Mouse (Mus musculus) Patski (cell line): ENCODE measurements around the gene Snx20. TPM values are rescaled to one million over a fixed set of nuclear protein-coding genes. Genes with fewer than 3 reads are reported as not detected.

Experiments used
- ATAC-seq: fragments of 100-300 bp; one replicate; pipeline ENCODE4 v1.8.0; 2021
- CTCF ChIA-PET: fragments of 350-600 bp; sonication (Branson Sonifier 250); formaldehyde crosslinking; loops from one replicate; lab custom pipeline; 2022; ENCODE audit warnings: inconsistent platforms; lab: Charles Lee
- POLR2A ChIA-PET: fragments of 350-600 bp; sonication (Branson Sonifier 250); formaldehyde crosslinking; loops from one replicate; lab custom pipeline; 2022; ENCODE audit warnings: antibody characterized with exemption, inconsistent platforms; lab: Charles Lee
- DNase-seq: peaks from one replicate; pipeline ENCODE4 v3.0.0-alpha.2; 2011; ENCODE audit warnings: low read depth, low spot score
- H3K27me3 ChIP-seq: fragments of 371-371 bp; one replicate; pipeline ENCODE4 v1.5.1; 2021
- CTCF ChIP-seq: fragments of 100-300 bp; IDR thresholded peaks from one replicate; pipeline ENCODE4 v1.5.1; 2021
- in situ Hi-C: fragments of 300-500 bp; cut with MboI; formaldehyde crosslinking; loops from 3 replicates; pipeline ENCODE4 v1.11.1; 2018; ENCODE audit warnings: low pct_unique_long_range_greater_than_20kb, mixed read lengths
- polyA plus RNA-seq: library from polyadenylated mRNA; unstranded; gene quantifications from one replicate; pipeline ENCODE4 v1.2.3, GENCODE M21; 2021

Gene Snx20
- polyA plus RNA-seq, 1 experiment from 2014 or later: 0.03 TPM

DNA sequence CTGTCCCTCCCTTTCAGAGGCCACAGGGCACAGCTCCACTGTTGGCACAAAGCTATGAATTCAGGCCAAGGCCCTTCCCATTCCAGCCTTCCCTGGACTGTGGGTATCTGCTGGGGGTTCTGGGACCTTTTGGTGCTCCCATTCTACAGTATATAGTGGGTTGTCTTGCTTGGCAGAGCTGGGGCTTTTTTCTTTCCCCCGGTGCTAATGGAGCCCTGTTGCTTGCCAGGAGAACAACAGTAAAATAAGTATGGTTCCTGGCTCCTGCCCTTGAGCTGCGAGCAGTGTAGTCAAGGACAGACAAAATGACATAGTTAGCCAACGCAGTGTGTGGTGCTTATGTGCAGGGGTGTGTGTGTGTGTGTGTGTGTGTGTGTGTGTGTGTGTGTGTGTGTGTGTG lies 52.1 kb downstream of the Snx20 start:
- DNase-seq (no peak), ATAC-seq (no peak)
- ChIA-PET CTCF (no interaction called here), POLR2A (interaction anchor here (1.3 kb wide), 1 partner anchor 13 kb away, joined by 3 read pairs; no protein-coding TSS in a partner anchor)
- in situ Hi-C loops: no loop called here
- no peak for TF ChIP-seq CTCF
- H3K27me3 ChIP-seq: no peaks in the 10 kb centered on the region

GRCm38 (mm10) chr8:88580785-88581184 lies 55.1 kb downstream of the Snx20 start:
- H3K27me3 ChIP-seq: no peaks in the 10 kb centered on the region
- CTCF ChIA-PET: no interaction called here
- DNase-seq (no peak), ATAC-seq (no peak)
- in situ Hi-C loops: no loop called here
- POLR2A ChIA-PET: no interaction called here
- TF ChIP-seq CTCF: no peak

DNA sequence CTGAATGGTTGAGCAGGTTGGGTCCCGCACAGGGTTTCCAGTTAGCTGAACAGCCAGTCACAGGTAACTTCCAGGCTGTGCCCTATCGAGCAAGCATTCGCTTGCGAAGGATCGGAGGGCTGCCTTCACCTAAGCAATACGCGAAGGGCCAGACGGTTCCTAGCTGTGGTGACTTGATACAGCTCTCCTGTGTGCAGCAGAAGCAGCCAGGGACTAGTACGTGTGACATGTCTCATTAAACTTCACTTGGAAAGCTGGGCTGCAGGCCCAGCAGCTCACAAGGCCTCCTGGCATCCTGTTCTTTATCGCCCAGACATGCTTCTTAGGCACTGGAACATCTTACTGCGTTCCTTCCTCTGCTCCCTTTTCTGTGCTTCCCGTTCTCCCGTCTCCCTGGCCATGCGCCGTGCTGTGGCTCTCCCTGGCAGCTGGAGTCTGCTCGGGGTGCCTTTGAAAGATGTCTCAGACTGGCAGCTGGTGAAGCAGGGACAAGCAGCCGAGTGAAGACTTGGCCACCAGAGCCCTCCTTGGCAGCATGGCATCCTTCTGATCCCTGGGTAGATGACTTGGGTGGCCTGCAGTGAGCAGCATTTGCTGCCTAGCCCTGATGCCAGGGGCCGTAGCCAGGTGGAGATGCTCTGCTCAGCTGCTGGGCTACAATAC lies 56.1 kb downstream of the Snx20 start:
- ChIA-PET POLR2A (no interaction called here), CTCF (no interaction called here)
- no peak for TF ChIP-seq CTCF
- in situ Hi-C loops: no loop called here
- DNase-seq (no peak), ATAC-seq (no peak)
- no peaks in the 10 kb centered on the region for H3K27me3 ChIP-seq

DNA sequence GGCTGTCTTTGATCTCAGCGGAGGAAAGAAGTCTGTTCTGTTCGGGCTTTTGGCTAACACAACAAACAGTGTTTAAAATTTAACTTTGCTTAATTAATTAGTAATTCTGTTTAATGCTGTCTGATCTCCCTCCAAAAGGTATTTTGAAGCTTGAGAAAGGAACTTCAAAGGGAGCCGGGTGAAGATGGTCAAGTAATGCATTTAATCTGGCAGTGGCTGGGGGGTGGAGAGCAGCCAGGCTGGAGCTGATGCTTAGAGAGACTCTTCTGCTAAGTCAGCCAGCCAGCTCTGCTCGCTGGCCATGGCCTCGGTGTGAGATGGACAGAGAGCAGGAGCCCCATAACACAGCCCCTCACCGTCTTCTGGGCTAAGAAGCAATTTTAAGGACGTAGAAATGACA lies 56.7 kb downstream of the Snx20 start:
- no peak for TF ChIP-seq CTCF
- no peak for ATAC-seq
- CTCF ChIA-PET: no interaction called here
- no peak for DNase-seq
- POLR2A ChIA-PET: no interaction called here
- no peaks in the 10 kb centered on the region for H3K27me3 ChIP-seq
- in situ Hi-C loops: no loop called here

GRCm38 (mm10) chr8:88578413-88579175 lies 57.3 kb downstream of the Snx20 start:
- ATAC-seq: no peak

GRCm38 (mm10) chr8:88577666-88578065 lies 58.3 kb downstream of the Snx20 start:
- no peaks in the 10 kb centered on the region for H3K27me3 ChIP-seq

More at GRCm38 (mm10) chr8:88578413-88579175, 57.3 kb downstream of the Snx20 start:
- TF ChIP-seq CTCF: no peak
- ChIA-PET CTCF (no interaction called here), POLR2A (no interaction called here)
- in situ Hi-C loops: no loop called here
- H3K27me3 ChIP-seq: no peaks in the 10 kb centered on the region
- DNase-seq: no peak

More at GRCm38 (mm10) chr8:88577666-88578065, 58.3 kb downstream of the Snx20 start:
- POLR2A ChIA-PET: no interaction called here
- in situ Hi-C loops: no loop called here
- CTCF ChIA-PET: no interaction called here
- ATAC-seq: no peak
- no peak for DNase-seq
- TF ChIP-seq CTCF: no peak

Other genes starting within 250 kb of the Snx20 start
- gene Nkd1, start 114.8 kb downstream of the Snx20 start, polyA plus RNA-seq: 0.04 TPM
- gene Nod2, start 11.2 kb upstream of the Snx20 start, polyA plus RNA-seq: not detected
- gene Cyld, start 60.9 kb upstream of the Snx20 start, polyA plus RNA-seq: 46.7 TPM